Mouse (Mus musculus): ENCODE results near the gene Mrpl14.

Mrpl14 gene

DNA sequence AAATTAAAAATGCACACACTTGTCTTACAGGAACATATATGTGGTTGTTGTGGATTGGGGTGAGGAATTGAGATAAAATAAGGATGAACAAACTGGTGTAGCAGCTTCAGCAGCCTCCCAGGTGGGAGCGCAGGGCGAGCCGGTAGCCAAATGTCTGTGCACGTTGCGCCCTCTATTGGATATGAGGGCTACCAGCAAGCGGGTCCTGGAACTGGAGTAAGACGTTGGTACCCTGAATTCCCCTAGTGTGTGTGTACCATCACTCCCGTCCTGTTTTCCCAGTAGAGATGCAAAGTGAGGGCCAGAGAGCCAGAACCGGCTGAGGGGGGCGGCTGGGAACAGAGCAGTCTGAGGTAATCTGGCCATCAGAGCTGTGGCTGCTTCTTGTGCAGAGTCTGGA is 32.2 kb downstream of the Mrpl14 start:
- no peak for DNase-seq (ENCODE audit: extremely low read depth, low read depth, low spot score)

DNA sequence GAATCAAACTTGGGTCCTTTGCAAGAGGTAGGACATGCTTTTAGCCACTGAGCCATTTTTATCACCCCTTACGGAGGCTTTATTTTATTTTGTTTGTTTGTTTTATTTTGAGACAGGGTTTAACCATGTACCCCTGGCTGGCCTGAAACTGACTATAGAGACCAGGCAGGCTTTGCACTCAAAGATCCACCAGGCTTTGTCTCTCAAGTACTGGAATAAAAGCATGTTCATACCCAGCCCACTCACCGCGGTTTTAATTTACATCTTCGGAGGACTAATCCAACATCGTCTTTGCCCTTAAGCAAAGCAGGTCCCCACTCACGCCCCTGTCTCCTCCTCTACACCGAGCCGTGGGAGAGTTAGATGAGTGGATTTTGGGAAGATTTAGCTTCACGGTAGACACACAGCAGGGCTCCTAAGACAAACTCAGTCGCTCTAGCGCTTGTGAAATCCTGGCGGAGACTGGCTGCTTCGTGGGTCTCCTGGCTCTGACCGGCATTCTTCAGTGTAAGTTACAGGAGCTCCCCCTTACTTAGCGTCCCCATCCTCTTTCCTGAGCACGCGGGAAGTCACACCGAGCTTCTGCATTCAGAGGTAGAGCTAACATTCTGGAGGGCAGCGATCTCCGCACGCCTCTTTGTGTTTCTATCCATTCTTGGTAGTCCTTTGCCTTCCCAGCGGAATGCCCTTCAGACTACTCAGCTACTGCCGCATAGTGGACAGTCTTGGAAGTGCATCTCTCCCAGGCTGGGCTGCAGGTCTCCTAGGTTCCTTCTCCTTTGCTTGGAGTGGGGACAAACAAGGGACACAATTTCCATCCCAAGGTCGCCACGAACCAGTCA is 37.8 kb downstream of the Mrpl14 start:
- DNase-seq (ENCODE audit: extremely low read depth, low read depth, low spot score): no peak

GRCm38 (mm10) chr17:45724574-45724921 is 38.4 kb downstream of the Mrpl14 start:
- no peak for DNase-seq (ENCODE audit: extremely low read depth, low read depth, low spot score)

DNA sequence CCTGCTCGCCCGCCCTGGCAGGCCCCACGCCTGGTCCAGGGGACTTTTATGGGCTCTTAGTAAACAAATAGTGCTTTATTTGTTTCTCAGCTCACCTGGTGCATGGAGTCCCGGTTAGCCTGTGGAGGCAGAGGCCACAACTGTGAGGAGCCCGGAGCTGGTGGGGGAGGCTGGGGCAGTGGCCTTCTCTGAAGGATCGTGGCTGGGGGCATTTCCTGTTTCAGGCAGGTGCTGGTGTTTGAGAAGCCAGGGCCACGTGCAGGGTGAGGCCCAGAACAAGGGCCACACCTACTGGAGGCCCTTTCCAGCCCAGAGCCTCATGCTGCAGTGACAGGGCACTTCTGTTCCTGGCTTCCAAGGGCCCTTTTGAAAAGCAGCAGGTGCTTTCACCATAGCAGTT is 40.1 kb downstream of the Mrpl14 start:
- DNase-seq (ENCODE audit: extremely low read depth, low read depth, low spot score): no peak

GRCm38 (mm10) chr17:45727481-45727880 is 41.4 kb downstream of the Mrpl14 start:
- DNase-seq (ENCODE audit: extremely low read depth, low read depth, low spot score): no peak

DNA sequence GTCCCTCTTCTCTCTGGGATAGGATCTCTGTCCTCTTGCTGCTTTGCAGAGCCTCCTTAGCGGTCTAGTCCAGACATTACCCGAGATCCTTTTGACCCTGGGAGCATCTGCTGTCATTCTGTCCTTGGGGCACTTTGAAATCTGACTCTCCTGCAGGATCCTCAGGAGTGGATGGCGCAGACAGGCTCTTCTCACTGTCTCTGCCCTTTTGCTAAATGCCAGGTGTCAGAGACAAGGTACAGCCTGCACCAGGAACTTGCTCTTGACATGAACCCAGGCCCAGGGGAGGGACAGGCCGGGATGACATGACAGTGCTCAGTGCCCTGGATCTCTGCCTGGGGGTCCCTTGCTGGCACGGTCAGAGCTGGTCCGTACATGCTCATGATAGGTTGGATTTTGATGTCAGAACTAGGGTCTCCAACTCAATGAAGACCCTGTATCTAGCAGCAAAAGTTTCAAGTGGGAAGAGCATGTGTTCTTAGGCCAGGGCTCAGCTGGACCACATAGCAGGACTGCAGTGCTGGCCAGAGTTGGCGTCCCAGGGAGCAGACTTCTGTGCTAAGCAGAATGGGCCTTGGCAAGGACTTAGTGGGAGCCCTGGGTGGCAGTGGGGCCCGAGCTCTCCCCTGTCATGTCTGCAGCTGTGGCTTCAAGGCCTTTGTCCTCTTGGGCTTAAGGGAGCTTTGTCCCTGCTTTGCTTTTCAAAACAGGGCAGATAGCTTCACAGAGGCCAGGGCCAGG is 42.0 kb downstream of the Mrpl14 start:
- no peak for DNase-seq (ENCODE audit: extremely low read depth, low read depth, low spot score)

- no peak for DNase-seq (ENCODE audit: extremely low read depth, low read depth, low spot score)
Measured at GRCm38 (mm10) chr17:45729387-45729786, 43.3 kb downstream of the Mrpl14 start.

GRCm38 (mm10) chr17:45730696-45731095 is 44.6 kb downstream of the Mrpl14 start:
- no peak for DNase-seq (ENCODE audit: extremely low read depth, low read depth, low spot score)

GRCm38 (mm10) chr17:45731172-45731864 is 45.2 kb downstream of the Mrpl14 start:
- DNase-seq (ENCODE audit: extremely low read depth, low read depth, low spot score): no peak

DNA sequence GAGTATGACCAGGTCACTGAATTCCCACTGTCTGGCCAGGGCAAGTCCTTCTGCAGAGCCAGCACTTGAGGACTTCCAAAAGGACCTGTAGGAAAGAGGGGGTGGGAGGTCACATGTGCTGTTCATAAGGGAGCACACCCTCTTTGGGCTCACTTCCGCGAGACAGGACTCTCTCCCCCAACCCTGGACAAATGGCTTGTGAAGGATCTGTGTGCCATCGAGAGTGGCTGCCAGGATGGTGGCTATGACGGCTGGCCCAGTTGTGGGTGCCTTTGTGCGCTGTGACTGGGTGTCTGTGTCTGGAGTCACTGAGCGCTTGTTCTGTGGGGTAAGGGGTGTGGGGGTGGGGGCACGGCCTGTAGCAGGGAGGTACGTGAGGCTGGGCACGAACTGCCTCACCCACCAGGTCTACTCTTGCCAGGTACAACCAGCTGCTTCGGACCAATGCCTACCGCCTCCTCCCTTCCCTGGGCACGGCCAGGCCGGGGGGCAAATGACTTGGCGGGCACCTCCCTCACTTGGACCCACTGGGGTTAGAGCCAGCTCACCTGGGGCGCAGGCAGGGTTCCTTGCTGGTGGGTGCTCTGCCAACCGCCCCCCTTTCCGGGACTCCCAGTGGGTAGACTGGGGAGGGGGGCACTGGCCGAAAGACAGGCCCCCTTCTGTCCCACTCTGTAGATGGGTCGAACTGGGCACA is 47.1 kb downstream of the Mrpl14 start:
- no peak for DNase-seq (ENCODE audit: extremely low read depth, low read depth, low spot score)

- DNase-seq (ENCODE audit: extremely low read depth, low read depth, low spot score): no peak
Measured at GRCm38 (mm10) chr17:45733735-45734301, 47.7 kb downstream of the Mrpl14 start, which contains the start of gene 1600014C23Rik. Gene 1600014C23Rik, minus strand, starts transcription at chr17:45733844.

DNA sequence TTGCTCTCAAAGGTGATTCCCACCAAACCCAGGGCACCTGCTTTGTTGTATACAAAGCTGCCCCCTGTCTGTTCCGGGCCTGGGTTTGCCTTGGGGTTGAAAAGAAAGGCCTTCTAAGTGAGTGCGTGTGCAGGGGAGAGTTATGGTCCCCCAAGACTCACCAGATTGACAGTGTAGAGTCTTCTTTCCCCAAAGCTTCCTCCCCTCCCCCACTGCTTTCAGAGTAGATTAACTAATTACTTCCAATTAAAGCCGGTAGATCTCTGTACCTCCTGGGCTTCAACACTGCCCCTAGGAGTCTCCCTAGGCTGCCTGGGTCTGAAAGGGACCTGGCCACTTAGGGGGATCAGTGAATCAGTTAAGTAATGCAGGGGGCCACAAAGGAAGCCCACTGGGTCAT is 48.2 kb downstream of the Mrpl14 start:
- no peak for DNase-seq (ENCODE audit: extremely low read depth, low read depth, low spot score)

GRCm38 (mm10) chr17:45734881-45735280 is 48.8 kb downstream of the Mrpl14 start:
- no peak for DNase-seq (ENCODE audit: extremely low read depth, low read depth, low spot score)

DNA sequence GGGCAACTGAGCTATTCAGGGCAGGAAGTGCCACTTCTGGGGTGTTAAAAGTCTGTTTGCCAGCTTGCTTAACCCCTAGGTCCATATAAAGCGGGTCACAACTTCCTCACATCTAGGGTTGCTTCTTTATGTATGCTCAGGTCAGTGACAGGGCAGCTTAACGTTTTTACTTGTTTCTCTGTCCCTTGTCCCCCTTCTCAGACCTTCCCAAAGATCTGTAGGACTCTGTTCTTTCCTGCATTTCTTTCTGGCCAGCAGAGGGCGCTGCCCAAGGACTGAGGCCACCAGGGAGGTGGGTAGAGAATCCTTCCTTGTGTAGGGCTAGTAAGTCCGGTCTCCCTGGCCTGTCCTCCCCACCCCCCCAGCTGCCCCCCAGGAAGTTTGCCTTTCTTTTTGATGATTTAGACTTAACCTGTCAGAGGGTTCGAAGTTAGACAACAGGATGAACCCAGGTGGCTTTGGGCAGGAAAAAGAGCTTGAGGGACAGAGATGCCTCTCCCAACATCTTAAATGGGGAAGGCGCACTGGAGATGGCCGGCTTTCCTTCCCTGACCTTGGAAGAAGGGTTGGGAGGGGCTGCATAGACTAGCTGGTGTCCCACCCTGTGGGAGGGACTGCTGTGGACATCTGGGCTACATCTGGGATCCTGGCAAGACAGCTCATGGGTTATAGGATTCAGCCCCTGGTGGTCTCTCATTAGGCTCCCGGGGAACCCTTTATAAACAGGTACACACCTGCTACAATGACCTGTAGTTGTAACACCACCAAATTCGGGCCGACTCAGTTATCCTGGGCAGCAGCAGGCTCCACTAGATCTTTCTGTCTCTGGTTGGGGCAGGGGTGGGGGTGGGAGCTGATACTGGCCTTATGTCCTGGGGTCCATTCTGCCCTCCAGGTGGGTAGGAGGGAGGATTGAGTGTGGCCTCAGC is 49.5 kb downstream of the Mrpl14 start:
- no peak for DNase-seq (ENCODE audit: extremely low read depth, low read depth, low spot score)

GRCm38 (mm10) chr17:45736311-45737077 is 50.4 kb downstream of the Mrpl14 start:
- DNase-seq (ENCODE audit: extremely low read depth, low read depth, low spot score): no peak

DNA sequence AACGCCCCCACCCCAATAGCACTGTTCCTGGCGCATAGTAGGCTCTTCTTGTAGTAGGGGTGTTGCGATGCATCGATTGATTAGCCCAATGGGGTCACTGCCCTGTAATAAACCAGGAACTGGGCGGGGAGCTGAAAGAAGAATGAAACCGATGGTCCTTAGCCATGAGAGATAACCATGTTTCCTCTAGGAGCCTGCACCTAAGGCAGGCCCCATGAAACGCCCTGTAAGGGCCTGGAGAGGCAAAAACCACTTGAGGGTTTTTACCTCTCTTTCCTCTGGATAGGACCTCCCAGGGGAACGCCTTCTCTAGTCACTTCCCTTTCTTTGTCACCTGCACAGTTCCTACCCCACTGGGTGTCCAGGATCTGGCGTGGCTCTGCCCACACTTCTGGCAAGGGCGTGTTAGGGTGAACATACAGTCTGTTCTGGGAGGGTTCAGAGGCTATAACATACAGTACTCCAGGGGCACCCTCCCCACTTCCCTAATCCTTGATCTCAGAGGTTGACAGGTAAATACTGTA is 51.0 kb downstream of the Mrpl14 start:
- no peak for DNase-seq (ENCODE audit: extremely low read depth, low read depth, low spot score)

DNA sequence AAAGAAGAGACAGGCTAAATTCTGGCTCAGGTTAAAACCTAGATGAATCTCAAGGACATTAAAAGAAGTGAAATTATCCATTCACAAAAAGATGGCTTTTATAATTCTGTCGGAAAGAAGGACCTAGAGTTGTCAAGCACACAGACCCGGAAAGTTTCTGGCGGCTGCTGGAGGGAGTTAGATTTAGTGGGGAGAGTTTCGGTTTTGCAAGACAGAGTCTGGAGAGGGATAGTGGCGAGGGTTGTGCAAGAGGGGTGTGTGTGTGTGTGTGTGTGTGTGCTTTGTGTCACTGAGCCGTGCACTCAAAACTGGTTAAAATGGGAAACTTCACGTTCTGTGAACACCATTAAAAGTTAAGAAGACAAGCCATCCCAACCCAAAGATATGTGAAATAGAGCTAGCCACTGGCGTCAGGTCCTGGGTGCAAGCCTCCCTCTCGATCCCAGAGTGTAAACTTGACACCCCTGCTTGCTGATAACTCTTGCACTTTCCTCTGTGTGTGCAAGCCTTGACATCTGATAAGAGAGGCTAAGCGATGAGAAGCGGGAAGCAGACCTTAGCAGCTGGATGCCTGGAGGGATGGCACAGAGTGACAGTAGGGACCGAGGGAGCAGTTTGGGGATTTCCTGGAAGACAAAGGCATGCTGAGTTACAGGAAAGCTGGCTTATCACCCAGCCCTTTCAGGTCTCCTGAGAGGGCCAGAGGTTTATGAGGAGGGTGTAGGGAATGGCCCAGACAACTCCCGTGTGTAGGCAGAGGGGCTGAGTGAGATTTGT is 56.4 kb downstream of the Mrpl14 start:
- no peak for DNase-seq (ENCODE audit: extremely low read depth, low read depth, low spot score)

DNA sequence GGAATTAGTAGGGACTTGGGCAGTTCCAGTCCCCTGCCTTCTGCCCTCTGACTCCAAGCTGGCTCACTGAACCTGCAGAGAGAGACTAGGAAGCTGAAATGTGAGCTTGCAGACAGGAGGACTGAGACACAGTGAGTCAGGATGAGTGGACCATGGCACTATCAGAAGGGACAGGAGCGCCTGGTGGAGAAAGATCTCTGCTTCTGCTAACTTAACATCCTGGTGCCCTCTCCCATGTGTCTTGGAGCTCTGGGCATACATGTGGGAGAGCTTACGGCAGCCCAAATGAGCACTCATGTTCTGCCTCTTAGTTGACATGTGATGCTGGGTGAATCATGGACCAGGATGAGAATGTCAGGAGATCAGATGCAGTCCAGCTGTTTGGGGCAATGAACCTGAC is 59.5 kb downstream of the Mrpl14 start:
- no peak for DNase-seq (ENCODE audit: extremely low read depth, low read depth, low spot score)
